Mouse (Mus musculus) liver, adult 2 months (tissue): ENCODE data around the gene Acvr1.
A peak's percentile ranks its signal among the peaks of the same experiment; 100 is the strongest.

Experiments
- CTCF ChIP-seq: fragments of 200-500 bp; IDR thresholded peaks from 2 replicates; pipeline ENCODE4 v1.5.1; 2011; ENCODE audit warnings: low read depth, low read length, control low read depth
- POLR2A ChIP-seq: fragments of 200-500 bp; IDR thresholded peaks from 2 replicates; pipeline ENCODE4 v1.6.1; 2011; ENCODE audit warnings: low read length, control low read depth; ENCODE audit not compliant: insufficient read depth; ENCODE audit errors: extremely low read depth

DNA sequence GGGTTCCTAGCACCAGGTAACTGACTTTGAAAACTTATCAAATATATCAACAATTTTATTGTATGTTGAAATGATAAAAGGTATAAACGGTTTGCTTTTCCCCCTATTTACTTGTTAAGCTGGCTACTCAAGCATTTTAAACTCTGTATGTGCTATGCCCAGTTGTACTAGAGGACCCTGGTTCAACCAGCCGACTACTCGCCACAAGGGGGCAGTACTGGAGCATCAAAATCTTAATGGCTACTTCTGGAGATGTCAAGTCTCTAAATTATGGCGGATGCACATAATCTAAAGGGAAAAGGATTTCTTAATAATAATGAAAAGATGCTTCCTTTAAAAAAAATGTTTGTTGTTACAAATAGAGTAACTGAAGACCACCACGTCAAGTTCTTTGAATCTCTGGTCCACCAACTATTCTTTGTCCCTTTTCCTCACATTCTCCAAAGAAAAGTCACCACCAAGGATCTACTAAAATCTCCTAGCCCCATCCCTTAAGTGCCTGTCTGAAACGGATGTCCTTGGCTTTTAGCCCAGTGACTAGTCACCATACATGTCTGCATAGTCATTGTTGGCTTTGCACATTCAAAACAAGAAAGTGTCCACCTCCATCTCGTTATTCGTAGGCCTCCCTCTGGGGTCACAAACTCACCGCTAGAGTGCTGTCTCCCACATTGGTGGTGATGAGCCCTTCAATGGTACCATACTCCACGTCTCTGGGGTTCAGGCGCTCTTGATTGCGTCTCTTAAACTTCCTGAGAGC, 89.8 kb downstream of the Acvr1 start:
- TF ChIP-seq CTCF (peak; percentile 68), POLR2A (no peak)
